Mouse (Mus musculus): Measurements from ENCODE around the gene Mrpl35.
"Not testable (repeated sequence)": the region's sequence is repeated elsewhere in the genome, so short reads cannot be mapped to it uniquely, and the experiment has no call there.

The Mrpl35 gene

GRCm38 (mm10) chr6:71826869-71827268, at the start of gene Mrpl35:
Gene Mrpl35, minus strand, starts transcription at chr6:71826969.
- no peak for DNase-seq (ENCODE audit: low read depth, low spot score)

- no peak for DNase-seq (ENCODE audit: low read depth, low spot score)
These were observed 44.6 kb upstream of the Mrpl35 start for GRCm38 (mm10) chr6:71871396-71871795.

GRCm38 (mm10) chr6:71868809-71869208, 42.0 kb upstream of the Mrpl35 start:
- DNase-seq (ENCODE audit: low read depth, low spot score): peak; percentile 8

GRCm38 (mm10) chr6:71867751-71868150, 41.0 kb upstream of the Mrpl35 start:
- no peak for DNase-seq (ENCODE audit: low read depth, low spot score)

- DNase-seq (ENCODE audit: low read depth, low spot score): not testable (repeated sequence)
These were observed 20.1 kb upstream of the Mrpl35 start for GRCm38 (mm10) chr6:71846906-71847305.

GRCm38 (mm10) chr6:71840597-71841290, 14.0 kb upstream of the Mrpl35 start:
- DNase-seq (ENCODE audit: low read depth, low spot score): no peak

- DNase-seq (ENCODE audit: low read depth, low spot score): no peak
These were observed 13.0 kb upstream of the Mrpl35 start for GRCm38 (mm10) chr6:71839815-71840214.

GRCm38 (mm10) chr6:71836811-71837210, 10.0 kb upstream of the Mrpl35 start:
- no peak for DNase-seq (ENCODE audit: low read depth, low spot score)

- peak; percentile 94 for DNase-seq (ENCODE audit: low read depth, low spot score)
These were observed 4.8 kb upstream of the Mrpl35 start for GRCm38 (mm10) chr6:71831581-71831960.

- DNase-seq (ENCODE audit: low read depth, low spot score): peak; percentile 96
These were observed 4.2 kb upstream of the Mrpl35 start, which contains the start of gene Immt for GRCm38 (mm10) chr6:71830690-71831580. Gene Immt, plus strand, starts transcription at chr6:71831331.

- no peak for DNase-seq (ENCODE audit: low read depth, low spot score)
These were observed 3.0 kb upstream of the Mrpl35 start for GRCm38 (mm10) chr6:71829768-71830167.

- DNase-seq (ENCODE audit: low read depth, low spot score): no peak
These were observed 2.8 kb downstream of the Mrpl35 start for GRCm38 (mm10) chr6:71823961-71824360.

- DNase-seq (ENCODE audit: low read depth, low spot score): peak; percentile 91
These were observed 3.3 kb downstream of the Mrpl35 start for GRCm38 (mm10) chr6:71823488-71823887.

- peak; percentile 7 for DNase-seq (ENCODE audit: low read depth, low spot score)
These were observed 3.7 kb downstream of the Mrpl35 start for GRCm38 (mm10) chr6:71823085-71823484.

- no peak for DNase-seq (ENCODE audit: low read depth, low spot score)
These were observed 6.9 kb downstream of the Mrpl35 start for GRCm38 (mm10) chr6:71819764-71820292.

- DNase-seq (ENCODE audit: low read depth, low spot score): no peak
These were observed 13.9 kb downstream of the Mrpl35 start for GRCm38 (mm10) chr6:71812820-71813219.

GRCm38 (mm10) chr6:71809890-71810289, 16.9 kb downstream of the Mrpl35 start:
- no peak for DNase-seq (ENCODE audit: low read depth, low spot score)

- DNase-seq (ENCODE audit: low read depth, low spot score): no peak
These were observed 20.1 kb downstream of the Mrpl35 start for GRCm38 (mm10) chr6:71806713-71807112.

- peak; percentile 85 for DNase-seq (ENCODE audit: low read depth, low spot score)
These were observed 22.5 kb downstream of the Mrpl35 start for GRCm38 (mm10) chr6:71804061-71804829.

GRCm38 (mm10) chr6:71803609-71804008, 23.2 kb downstream of the Mrpl35 start:
- no peak for DNase-seq (ENCODE audit: low read depth, low spot score)

GRCm38 (mm10) chr6:71801714-71802094, 25.1 kb downstream of the Mrpl35 start:
- DNase-seq (ENCODE audit: low read depth, low spot score): no peak
